In the genomic region with DNA sequence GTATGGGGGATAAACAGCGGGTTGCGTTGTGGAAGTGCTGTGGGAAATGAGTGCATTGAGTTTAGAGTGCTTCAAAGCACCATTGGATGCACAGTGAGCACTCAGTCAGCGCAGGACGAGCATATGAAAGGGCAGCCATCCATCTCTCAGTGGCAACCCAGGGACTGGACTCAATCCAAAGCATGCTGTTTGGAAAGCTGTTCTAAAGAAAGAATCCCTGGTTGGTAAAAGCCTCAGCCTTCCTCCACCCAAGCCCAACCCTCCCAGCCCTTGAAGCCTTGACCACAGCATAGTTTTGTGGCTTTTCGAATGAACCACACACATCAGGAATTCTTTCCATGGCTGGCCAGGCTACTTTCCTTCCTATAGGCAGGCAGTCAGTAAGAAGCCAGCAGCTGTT, we compare ENCODE assay signal across 13 mouse cellular contexts.
DNase-seq lines count a peak whose midpoint lies in the region; ATAC-seq lines count a peak whose summit lies in the region.
"Had no signal": no experiment of that assay in that cellular context is flagged by ENCODE, and none has a peak within 500 bp of the region (broad histone marks: within the 10 kb centered on the region; RNA-seq: fewer than 3 reads in every experiment).

No protein-coding gene starts in this region.

- no peak for DNase-seq in hindbrain, embryonic 11.5 days (ENCODE audit: low spot score)
- DNase-seq in NIH3T3 (ENCODE audit: low read depth): peak; percentile 77
- DNase-seq in brain, adult 2 months (ENCODE audit: low read depth, low spot score): peak; percentile 89
- peak; percentile 88 for DNase-seq in embryonic facial prominence, embryonic 14.5 days (ENCODE audit: low spot score)
- no peak for DNase-seq in urinary bladder, postnatal 14 days (ENCODE audit: low spot score)
- DNase-seq in left cerebral cortex, adult 9 months (ENCODE audit: low spot score in 2 of 2): no peak
- DNase-seq in kidney, adult 8-10 months: no peak
- DNase-seq: gastrocnemius, adult 2 months; kidney, adult 18-20 months; layer of hippocampus, postnatal 36 days had no signal

- no peaks in the 10 kb centered on the region for H3K9me3 ChIP-seq in hindbrain, embryonic 15.5 days
- H3K9me3 ChIP-seq in hindbrain, embryonic 11.5 days (ENCODE audit: control insufficient read depth, low read length): no peaks in the 10 kb centered on the region
- H3K9me3 ChIP-seq in embryonic facial prominence, embryonic 14.5 days (ENCODE audit: control insufficient read depth, low read length): no peaks in the 10 kb centered on the region
- H3K9me3 ChIP-seq: midbrain, embryonic 10.5 days had no signal

- 34% methylated on average over 5 of the region's 5 CpGs for WGBS in hindbrain, embryonic 15.5 days
- WGBS in hindbrain, embryonic 11.5 days: 46% methylated on average over 5 of the region's 5 CpGs
- 58% methylated on average over 5 of the region's 5 CpGs for WGBS in embryonic facial prominence, embryonic 14.5 days

- no peak overlapping the region for H3K4me2 ChIP-seq in hindbrain, embryonic 15.5 days
- no peak overlapping the region for H3K4me2 ChIP-seq in hindbrain, embryonic 11.5 days (replicated peaks; ENCODE audit: low read depth, low read length)
- H3K4me2 ChIP-seq in embryonic facial prominence, embryonic 14.5 days (ENCODE audit: low read depth, low read length): no peak overlapping the region

- H3K36me3 ChIP-seq in hindbrain, embryonic 15.5 days: no peaks in the 10 kb centered on the region
- no peaks in the 10 kb centered on the region for H3K36me3 ChIP-seq in hindbrain, embryonic 11.5 days (ENCODE audit: control insufficient read depth, insufficient read depth, low read length)
- H3K36me3 ChIP-seq in embryonic facial prominence, embryonic 14.5 days (ENCODE audit: control insufficient read depth, insufficient read depth, low read length): no peaks in the 10 kb centered on the region
- H3K36me3 ChIP-seq: midbrain, embryonic 10.5 days had no signal

- H3K27me3 ChIP-seq in hindbrain, embryonic 15.5 days: no peaks in the 10 kb centered on the region
- no peaks in the 10 kb centered on the region for H3K27me3 ChIP-seq in hindbrain, embryonic 11.5 days (ENCODE audit: control insufficient read depth, insufficient read depth, low read length)
- H3K27me3 ChIP-seq in embryonic facial prominence, embryonic 14.5 days (replicated peaks; ENCODE audit: control insufficient read depth, insufficient read depth, low read length): peaks cover 3% of the 10 kb centered on the region; the same call in 1 of the 2 replicates

- H3K4me1 ChIP-seq in hindbrain, embryonic 15.5 days (replicated peaks): no peaks in the 10 kb centered on the region; the same call in 1 of the 2 replicates
- H3K4me1 ChIP-seq in hindbrain, embryonic 11.5 days (replicated peaks; ENCODE audit: control insufficient read depth, insufficient read depth, low read length): no peaks in the 10 kb centered on the region
- peaks cover 8% of the 10 kb centered on the region for H3K4me1 ChIP-seq in embryonic facial prominence, embryonic 14.5 days (ENCODE audit: control insufficient read depth, insufficient read depth, low read length)

- ATAC-seq in hindbrain, embryonic 15.5 days (ENCODE audit: low FRiP score, low read depth): 0 out of 2 replicates have a peak, but pooled peaks have one; percentile 56
- ATAC-seq in hindbrain, embryonic 11.5 days (ENCODE audit: low FRiP score): no peak
- peak; percentile 53 for ATAC-seq in embryonic facial prominence, embryonic 14.5 days (ENCODE audit: low read depth)

- H3K9ac ChIP-seq in hindbrain, embryonic 15.5 days: no peak overlapping the region
- H3K9ac ChIP-seq in hindbrain, embryonic 11.5 days (ENCODE audit: low read depth, low read length): no peak overlapping the region
- H3K9ac ChIP-seq in embryonic facial prominence, embryonic 14.5 days (ENCODE audit: low read depth, low read length): no peak overlapping the region
- H3K9ac ChIP-seq: liver, embryonic 14.5 days had no signal

- no peak overlapping the region for H3K4me3 ChIP-seq in hindbrain, embryonic 15.5 days
- H3K4me3 ChIP-seq in hindbrain, embryonic 11.5 days (ENCODE audit: low read depth, low read length): no peak overlapping the region
- no peak overlapping the region for H3K4me3 ChIP-seq in embryonic facial prominence, embryonic 14.5 days (ENCODE audit: low read depth, low read length)
- H3K4me3 ChIP-seq: gastrocnemius, adult 2 months; midbrain, embryonic 10.5 days had no signal

- H3K27ac ChIP-seq in hindbrain, embryonic 15.5 days (replicated peaks): no peak overlapping the region
- no peak overlapping the region for H3K27ac ChIP-seq in hindbrain, embryonic 11.5 days (ENCODE audit: low read depth, low read length)
- no peak overlapping the region for H3K27ac ChIP-seq in embryonic facial prominence, embryonic 14.5 days (replicated peaks; ENCODE audit: low read depth, low read length)
- H3K27ac ChIP-seq: gastrocnemius, adult 2 months; liver, embryonic 14.5 days; midbrain, embryonic 10.5 days had no signal

Comparison
In these comparisons a context has a peak if more than half of its experiments do, and no peak if none do; other contexts are left out.
1. DNase-seq: peak in NIH3T3 (single experiment), brain, adult 2 months (single experiment) and embryonic facial prominence, embryonic 14.5 days (single experiment); none in hindbrain, embryonic 11.5 days (single experiment), urinary bladder, postnatal 14 days (single experiment), left cerebral cortex, adult 9 months (0 of 2) and kidney, adult 8-10 months (0 of 2).